Mouse (Mus musculus) G1E-ER4 (cell line): ENCODE measurements around the gene Zmynd8. TPM values are rescaled to one million over a fixed set of nuclear protein-coding genes. Genes with fewer than 3 reads are reported as not detected.
A peak's percentile ranks its signal among the peaks of the same experiment; 100 is the strongest.

Experiments used
- GATA1 ChIP-seq: IDR thresholded peaks from one replicate; pipeline ENCODE4 v1.8.0; 2012; ENCODE audit warnings: low read length, inconsistent platforms
- polyA plus RNA-seq: library from polyadenylated mRNA; stranded (reverse); fragments of >175 nt; gene quantifications from 2 replicates; pipeline ENCODE4 v1.2.3, GENCODE M21; 2012

Zmynd8 gene
- polyA plus RNA-seq, 1 experiment, result 76.5 TPM

GRCm38 (mm10) chr2:165821671-165822070 lies 77.1 kb downstream of the Zmynd8 start:
- TF ChIP-seq GATA1, result no peak

- no peak for TF ChIP-seq GATA1
Observed at GRCm38 (mm10) chr2:165820504-165821095, 78.2 kb downstream of the Zmynd8 start.

GRCm38 (mm10) chr2:165820073-165820472 lies 78.7 kb downstream of the Zmynd8 start:
- TF ChIP-seq GATA1, result no peak

DNA sequence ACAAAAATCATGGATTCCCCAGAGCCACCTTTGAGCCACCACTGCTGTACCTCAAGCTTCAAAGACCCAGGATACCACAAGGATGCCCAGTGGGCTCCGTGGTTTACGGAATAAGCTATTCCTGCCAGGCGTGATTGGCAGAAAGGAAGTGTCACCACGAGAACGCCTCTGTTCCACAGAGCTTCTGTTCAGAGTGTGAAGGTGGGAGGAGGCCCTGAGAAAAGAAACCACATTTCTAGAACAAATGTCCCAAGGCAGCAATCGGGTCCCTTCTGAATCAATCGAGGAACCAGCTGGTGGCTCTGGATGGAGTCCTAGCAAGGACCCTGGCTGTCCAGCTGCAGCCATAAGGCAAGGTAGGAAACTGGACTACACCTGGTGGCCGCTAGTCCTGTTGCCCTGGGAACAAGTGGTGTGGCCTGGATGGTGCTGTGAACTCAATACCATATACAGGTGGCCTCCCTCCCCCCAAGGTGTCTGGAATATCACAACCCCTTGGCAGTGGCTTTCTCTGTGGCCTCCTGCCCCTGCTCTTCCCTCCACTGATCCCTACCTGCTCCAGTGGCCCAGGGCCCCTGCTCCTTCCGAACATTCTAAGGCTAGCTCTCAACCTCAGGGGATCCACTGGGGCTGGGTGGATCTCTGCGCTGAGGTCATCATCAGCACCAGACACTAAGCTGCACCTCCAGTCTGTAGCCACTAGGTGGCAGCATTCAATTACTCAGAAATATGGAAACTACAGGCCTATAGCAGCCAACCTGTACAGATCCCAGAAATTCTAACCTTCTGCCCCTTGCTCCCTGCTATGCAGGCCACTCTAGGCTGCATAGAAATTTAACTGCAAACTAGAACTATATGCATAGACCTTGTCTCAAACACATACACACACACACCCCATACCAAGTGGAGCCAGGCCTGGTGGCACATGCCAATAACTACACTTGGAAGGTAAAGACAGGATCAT lies 79.5 kb downstream of the Zmynd8 start:
- TF ChIP-seq GATA1, result no peak

DNA sequence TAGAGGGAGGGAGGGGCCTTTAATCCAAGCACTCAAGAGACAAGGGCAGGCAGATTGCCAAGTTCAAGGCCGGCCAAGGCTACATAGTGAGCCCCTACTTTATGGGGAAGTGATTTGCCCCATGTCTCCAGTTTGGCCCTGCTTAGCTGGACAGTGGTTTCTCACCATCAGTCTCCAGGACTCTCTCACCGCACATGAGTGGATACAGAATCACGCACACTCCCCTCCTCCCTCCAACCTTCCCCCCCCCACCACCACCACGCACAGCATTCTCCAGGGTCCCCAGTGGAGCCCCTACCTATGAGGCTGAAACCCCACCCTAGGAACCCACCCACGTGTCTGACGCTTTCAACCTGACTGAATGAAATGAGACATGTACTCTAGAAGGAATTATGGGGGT lies 80.2 kb downstream of the Zmynd8 start:
- TF ChIP-seq GATA1, result no peak

DNA sequence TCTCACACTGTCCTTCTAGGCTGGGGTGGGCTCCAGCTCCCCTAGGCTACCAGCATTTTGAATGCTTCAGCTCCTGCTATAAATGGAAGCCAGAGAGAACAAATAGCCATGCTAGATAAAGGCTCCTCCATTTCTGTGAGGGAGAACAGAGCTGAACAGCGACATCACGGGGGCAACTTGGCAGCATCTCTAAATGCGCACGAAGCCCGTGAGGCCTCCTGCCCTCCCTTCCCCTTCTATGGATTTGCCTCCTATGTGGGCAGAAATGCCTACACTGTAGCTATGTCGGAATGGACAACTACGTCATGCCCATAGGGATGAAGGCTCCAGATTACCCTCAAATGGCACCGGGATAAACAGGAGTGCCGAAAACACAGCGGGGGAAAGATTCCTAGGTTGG lies 81.4 kb downstream of the Zmynd8 start:
- TF ChIP-seq GATA1, result no peak

- no peak for TF ChIP-seq GATA1
Observed at GRCm38 (mm10) chr2:165815103-165815880, 83.5 kb downstream of the Zmynd8 start.

- TF ChIP-seq GATA1, result no peak
Observed at GRCm38 (mm10) chr2:165812889-165813288, 85.9 kb downstream of the Zmynd8 start.

- no peak for TF ChIP-seq GATA1
Observed at GRCm38 (mm10) chr2:165811536-165811935, 87.3 kb downstream of the Zmynd8 start.

DNA sequence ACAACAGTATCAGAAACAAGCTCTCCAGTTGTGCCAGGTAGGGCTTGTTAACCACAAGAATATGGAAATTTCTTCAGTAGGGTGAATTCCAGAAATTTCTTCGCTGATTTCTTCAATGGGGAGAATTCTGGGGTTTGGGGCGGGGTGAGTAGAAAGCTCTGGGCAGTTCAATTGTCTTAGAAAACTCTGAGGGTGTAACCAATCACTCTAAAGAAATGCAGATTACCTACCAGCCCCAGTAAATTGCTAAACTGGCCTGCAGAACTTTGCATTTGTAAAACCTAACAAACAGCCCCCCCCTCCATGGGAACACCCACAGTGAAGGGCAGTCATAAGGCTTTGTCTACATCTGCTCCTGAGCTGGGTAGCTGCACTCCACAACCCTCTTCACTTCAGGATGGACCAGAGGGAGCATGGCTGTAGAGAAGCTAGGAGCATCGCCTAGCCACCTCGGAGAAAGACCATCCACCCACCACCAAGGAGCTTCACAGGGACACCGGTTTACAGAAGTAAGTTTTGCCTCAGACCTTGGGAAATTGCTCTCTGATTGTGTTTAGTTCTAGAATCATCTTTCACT lies 88.8 kb downstream of the Zmynd8 start:
- TF ChIP-seq GATA1, result no peak

GRCm38 (mm10) chr2:165809091-165809490 lies 89.7 kb downstream of the Zmynd8 start:
- no peak for TF ChIP-seq GATA1

- no peak for TF ChIP-seq GATA1
Observed at GRCm38 (mm10) chr2:165808179-165808975, 90.4 kb downstream of the Zmynd8 start.

DNA sequence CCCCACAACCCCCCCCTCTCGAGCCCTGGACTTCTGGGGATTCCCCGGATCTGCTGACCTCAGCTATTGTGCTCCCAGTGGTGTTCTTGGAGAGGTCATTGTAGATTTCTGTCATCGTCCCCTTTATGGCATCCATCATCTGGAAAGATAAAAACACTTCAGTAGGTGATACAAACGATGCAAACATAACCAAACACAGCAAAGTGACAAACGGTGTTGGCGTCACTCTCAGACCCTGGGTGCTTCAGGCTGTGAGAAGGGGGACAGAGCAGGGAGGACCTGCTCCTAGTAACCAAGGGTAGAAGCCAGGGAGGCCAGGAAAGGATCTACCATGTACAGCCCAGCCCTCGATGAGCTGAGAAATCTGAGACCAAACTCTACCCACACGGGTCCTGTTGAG lies 100.9 kb downstream of the Zmynd8 start:
- TF ChIP-seq GATA1, result no peak

- peak; percentile 78 for TF ChIP-seq GATA1
Observed at GRCm38 (mm10) chr2:165793283-165793638, 105.6 kb downstream of the Zmynd8 start.

- TF ChIP-seq GATA1, result no peak
Observed at GRCm38 (mm10) chr2:165792431-165793282, 106.2 kb downstream of the Zmynd8 start.
